Mouse (Mus musculus): ENCODE data around the gene Zfp775.

DNA sequence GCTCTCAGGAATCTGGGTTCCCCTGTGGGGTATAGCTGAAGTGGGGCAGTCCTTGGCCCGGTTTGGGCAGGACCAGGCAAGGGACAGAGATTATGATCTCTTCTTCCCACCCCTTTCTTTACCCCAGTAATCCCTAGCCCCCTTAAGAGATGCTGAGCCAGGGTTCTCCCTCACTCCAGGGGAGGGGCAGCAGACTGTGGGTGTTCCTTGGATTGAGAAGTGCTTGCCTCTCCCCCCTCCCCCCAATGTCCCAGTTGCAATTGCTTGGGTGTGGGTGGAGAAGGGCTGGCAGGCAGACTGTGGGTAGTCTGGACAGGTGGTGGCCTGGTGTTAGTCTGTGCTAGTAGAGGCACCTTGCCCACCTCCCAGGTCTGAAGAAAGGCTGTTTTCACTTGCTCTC lies 6.6 kb upstream of the Zfp775 start:
- TF ChIP-seq MAX (IDR thresholded peaks at IDR 0.05) (no peak), CTCF (IDR thresholded peaks at IDR 0.05; ENCODE audit: control insufficient read depth, insufficient read depth, insufficient read length) (no peak), USF1 (IDR thresholded peaks at IDR 0.05; ENCODE audit: low read depth) (no peak), FOSL1 (IDR thresholded peaks at IDR 0.05; ENCODE audit: insufficient read depth, low read length, poor library complexity, severe bottlenecking) (no peak), MYOG (IDR thresholded peaks at IDR 0.05; ENCODE audit: control insufficient read depth, extremely low read depth, insufficient read length) (no peak), MYOD1 (IDR thresholded peaks at IDR 0.05; ENCODE audit: control insufficient read depth, insufficient read length, low read depth) (no peak)

Measured in C2C12 (cell line).